Mouse (Mus musculus) lung, adult 10 weeks (tissue): ENCODE data around the gene Gm281. TPM values are rescaled to one million over a fixed set of nuclear protein-coding genes. Genes with fewer than 3 reads are reported as not detected.

Experiments
- polyA plus RNA-seq: library from polyadenylated mRNA; stranded (reverse); fragments of 350-450 nt; fragmentation: Illumina TruSeq; extraction: RNeasy Lipid Tissue Mini Kit (QIAGEN cat#74804); gene quantifications from one replicate; pipeline ENCODE4 v1.2.3, GENCODE M21; 2014; ENCODE audit warnings: low read depth, low replicate concordance; ENCODE audit not compliant: insufficient read depth

Gene Gm281
- polyA plus RNA-seq = 3.6 TPM

DNA sequence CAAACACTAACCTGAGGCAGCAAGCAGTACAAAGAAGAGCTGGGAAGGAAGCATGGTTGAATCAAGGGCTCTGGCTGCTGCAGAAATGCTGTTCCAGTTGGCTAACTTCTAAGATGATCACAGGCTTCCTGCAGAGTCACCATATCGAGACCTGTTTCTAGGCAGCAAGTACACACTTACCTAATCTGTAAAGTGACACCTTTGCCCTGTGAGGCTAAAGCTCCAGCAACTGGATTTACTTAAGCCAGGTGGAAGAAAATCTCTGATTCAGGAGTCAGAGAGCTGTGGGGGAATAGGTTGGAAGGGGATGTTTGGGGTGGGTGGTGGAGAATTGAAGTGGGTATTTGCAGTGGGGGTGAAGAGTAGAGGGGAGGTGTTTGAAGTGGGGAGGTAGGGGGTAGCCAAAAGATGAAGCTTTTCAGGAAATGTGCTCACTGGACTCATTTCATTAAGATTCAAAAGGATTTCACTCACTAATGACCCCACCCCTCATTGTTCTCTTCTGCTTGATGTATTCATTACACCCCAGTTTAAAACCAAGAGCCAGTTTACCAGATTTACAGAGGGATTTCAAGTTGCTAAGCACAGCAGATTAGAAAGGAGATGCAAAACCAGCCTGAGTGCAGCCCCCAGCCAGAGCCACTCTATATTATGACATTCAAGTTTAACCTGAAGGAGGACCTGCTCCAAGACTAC is at the start of gene Gm281:
TSS of gene Gm281 (minus strand) at position 92 of the 696 bp plus-strand sequence.

DNA sequence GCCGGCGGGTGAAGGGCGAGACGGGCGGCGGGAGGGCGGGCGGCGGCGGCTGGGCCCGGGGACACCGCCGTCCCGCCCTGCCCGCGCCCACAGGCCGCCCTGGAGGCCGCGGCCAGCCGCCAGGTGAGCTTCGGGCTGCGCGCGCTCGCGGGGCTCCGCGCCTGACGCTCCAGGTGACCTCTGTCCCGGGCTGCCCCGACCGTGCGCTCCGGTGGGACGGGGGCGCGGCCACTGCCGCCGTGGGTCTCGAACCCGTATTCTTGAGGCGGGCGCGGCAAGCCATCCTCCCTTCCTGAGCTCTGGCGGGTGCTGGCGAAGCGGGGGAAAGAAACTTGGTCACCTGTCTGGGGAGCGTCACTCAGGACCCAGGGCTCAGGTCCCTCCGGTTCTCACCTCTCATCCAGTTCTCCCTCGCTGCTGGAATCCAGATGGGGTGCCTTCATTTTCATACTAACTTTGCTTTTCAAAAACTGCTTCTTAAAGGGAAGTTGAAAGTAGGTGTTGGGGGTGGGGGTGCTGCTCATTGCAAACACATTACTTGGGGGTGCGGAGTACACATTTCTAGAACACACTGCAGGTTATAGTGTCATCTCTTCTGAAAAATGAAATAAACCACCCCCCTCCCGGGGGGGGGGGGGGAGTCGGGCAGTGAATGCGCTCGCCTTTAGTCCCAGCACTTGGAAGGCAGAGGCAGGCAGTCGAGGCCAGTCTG is 47.3 kb upstream of the Gm281 start, which contains the start of the genes Atxn7 and Thoc7:
TSS of gene Atxn7 (plus strand) at position 40 of the 712 bp plus-strand sequence.
TSS of gene Thoc7 (minus strand) at position 452 of the 712 bp plus-strand sequence.

Other genes starting within 250 kb of the Gm281 start
- 18.3 TPM for gene Sntn, start 243.6 kb downstream of the Gm281 start, polyA plus RNA-seq
- 6.0 TPM for gene Atxn7, start 47.0 kb upstream of the Gm281 start, polyA plus RNA-seq
- gene Thoc7, start 47.4 kb upstream of the Gm281 start, polyA plus RNA-seq = 82.4 TPM
- gene Psmd6, start 206.5 kb upstream of the Gm281 start, polyA plus RNA-seq = 56.6 TPM